32 mouse cellular contexts compared by ENCODE assay signal in genomic region chr4:59123557-59123956, GRCm38 (mm10). TPM values are rescaled to one million over a fixed set of nuclear protein-coding genes. Genes with fewer than 3 reads are reported as not detected.
DNase-seq lines count a peak whose midpoint lies in the region; ATAC-seq and TF ChIP-seq lines count a peak whose summit lies in the region.
"Had no signal": no experiment of that assay in that cellular context is flagged by ENCODE, and none has a peak within 500 bp of the region (broad histone marks: within the 10 kb centered on the region; RNA-seq: fewer than 3 reads in every experiment).

No protein-coding gene starts in this region.

- intact Hi-C loops in heart, adult 2 months (cut with DNase I): loop anchor here (1.0 kb wide), 1 partner anchor 64 kb away; no protein-coding TSS in a partner anchor
- intact Hi-C loops in heart, postnatal 25 days (cut with DNase I): loop anchor here (5.0 kb wide), 1 partner anchor 44 kb away; no protein-coding TSS in a partner anchor

- no peak overlapping the region for H3K27ac ChIP-seq in heart, adult 2 months
- no peak overlapping the region for H3K27ac ChIP-seq in liver, embryonic 14.5 days
- H3K27ac ChIP-seq in liver, embryonic 12.5 days: no peak overlapping the region
- no peak overlapping the region for H3K27ac ChIP-seq in MEL (ENCODE audit: control insufficient read depth, low read depth, low read length)
- H3K27ac ChIP-seq: embryonic facial prominence, embryonic 13.5 days; forebrain, embryonic 12.5 days; heart, embryonic 13.5 days; hindbrain, embryonic 13.5 days; neural tube, embryonic 15.5 days had no signal

- DNase-seq in heart, adult 2 months: no peak
- no peak for DNase-seq in heart, postnatal 25 days (ENCODE audit: low spot score)
- DNase-seq in liver, embryonic 14.5 days (ENCODE audit: low read depth in 3 of 3, low spot score in 3 of 3): no peak
- no peak for DNase-seq in MEL (ENCODE audit: low read depth, low spot score)
- DNase-seq in testis, postnatal 10 days (ENCODE audit: low spot score): no peak
- DNase-seq in kidney, adult 8-10 months: no peak
- DNase-seq: adrenal gland, postnatal 10 days; cerebellum, adult 8-10 months; cerebellum, postnatal 36 days; embryo, embryonic 11 days; heart, adult 11 months; heart, postnatal 36 days; kidney, adult 2 months; kidney, postnatal 25 days had no signal

- TF ChIP-seq EP300 in heart, adult 2 months (IDR thresholded peaks at IDR 0.05; ENCODE audit: insufficient read depth, low read depth, low read length): no peak
- TF ChIP-seq EP300 in liver, embryonic 14.5 days (IDR thresholded peaks at IDR 0.05; ENCODE audit: low read depth): no peak
- TF ChIP-seq EP300 in MEL (IDR thresholded peaks at IDR 0.05; ENCODE audit: low read depth in 1 of 2, low read length in 2 of 2): no peak

- H3K36me3 ChIP-seq in heart, adult 2 months (ENCODE audit: control insufficient read depth, insufficient read depth, low read length): no peaks in the 10 kb centered on the region
- H3K36me3 ChIP-seq in liver, embryonic 14.5 days (replicated peaks; ENCODE audit: control insufficient read depth, insufficient read depth, low read depth): no peaks in the 10 kb centered on the region
- H3K36me3 ChIP-seq in liver, embryonic 12.5 days: no peaks in the 10 kb centered on the region
- peaks cover 0 to 3% of the 10 kb centered on the region in 2 experiments; a peak in 2 of 4 replicates for H3K36me3 ChIP-seq in MEL (ENCODE audit: control insufficient read depth in 1 of 2, insufficient read depth in 2 of 2, low read length in 2 of 2)
- H3K36me3 ChIP-seq: embryonic facial prominence, embryonic 13.5 days; forebrain, embryonic 12.5 days; heart, embryonic 13.5 days; hindbrain, embryonic 13.5 days; neural tube, embryonic 15.5 days had no signal

- TF ChIP-seq POLR2A in heart, adult 2 months (IDR thresholded peaks at IDR 0.05; ENCODE audit: insufficient read depth, low read depth, low read length): no peak
- TF ChIP-seq POLR2A in MEL (IDR thresholded peaks at IDR 0.05; ENCODE audit: control insufficient read depth in 1 of 2, insufficient read depth in 1 of 2, low read depth in 1 of 2, low read length in 2 of 2, poor library complexity in 1 of 2): no peak

- peak; percentile 69 for TF ChIP-seq CTCF in heart, adult 2 months (IDR thresholded peaks at IDR 0.05)
- peak; percentile 11; the same call in 1 of the 2 replicates for TF ChIP-seq CTCF in liver, embryonic 14.5 days (IDR thresholded peaks at IDR 0.05; ENCODE audit: low read depth)
- no peak; a peak in 1 of 6 replicates for TF ChIP-seq CTCF in MEL (IDR thresholded peaks at IDR 0.05 in 2 of 3, conservative IDR thresholded peaks at IDR 0.05 in 1 of 3; ENCODE audit: control insufficient read depth in 1 of 3, insufficient read depth in 1 of 3, low read depth in 2 of 3, low read length in 3 of 3, poor library complexity in 1 of 3, severe bottlenecking in 1 of 3)

- no peak overlapping the region for H3K4me3 ChIP-seq in heart, adult 2 months
- H3K4me3 ChIP-seq in liver, embryonic 14.5 days (ENCODE audit: insufficient read depth in 1 of 2, low read depth in 2 of 2, low read length in 2 of 2): no peak overlapping the region
- no peak overlapping the region for H3K4me3 ChIP-seq in liver, embryonic 12.5 days
- no peak overlapping the region for H3K4me3 ChIP-seq in MEL (ENCODE audit: control insufficient read depth in 1 of 2, insufficient read depth in 1 of 2, low read depth in 2 of 2, low read length in 2 of 2)
- H3K4me3 ChIP-seq: embryonic facial prominence, embryonic 13.5 days; erythroblast, embryonic 14.5 days; forebrain, embryonic 12.5 days; heart, embryonic 13.5 days; hindbrain, embryonic 13.5 days; neural tube, embryonic 15.5 days had no signal

- H3K4me2 ChIP-seq in liver, embryonic 14.5 days (ENCODE audit: low read depth): no peak overlapping the region
- H3K4me2 ChIP-seq in liver, embryonic 12.5 days: no peak overlapping the region
- H3K4me2 ChIP-seq: embryonic facial prominence, embryonic 13.5 days; forebrain, embryonic 12.5 days; heart, embryonic 13.5 days; hindbrain, embryonic 13.5 days; midbrain, embryonic 11.5 days; neural tube, embryonic 15.5 days had no signal

- H3K79me2 ChIP-seq in heart, adult 2 months (replicated peaks; ENCODE audit: control insufficient read depth, insufficient read depth, low read length): no peaks in the 10 kb centered on the region
- no peaks in the 10 kb centered on the region for H3K79me2 ChIP-seq in MEL (ENCODE audit: control insufficient read depth, insufficient read depth, low read length, poor library complexity)

- no peaks in the 10 kb centered on the region for H3K9me3 ChIP-seq in liver, embryonic 14.5 days (ENCODE audit: control insufficient read depth, low read length)
- no peaks in the 10 kb centered on the region for H3K9me3 ChIP-seq in liver, embryonic 12.5 days (replicated peaks)
- no peaks in the 10 kb centered on the region for H3K9me3 ChIP-seq in MEL (replicated peaks; ENCODE audit: insufficient read depth, low read length)
- H3K9me3 ChIP-seq: embryonic facial prominence, embryonic 13.5 days; forebrain, embryonic 12.5 days; heart, embryonic 13.5 days; hindbrain, embryonic 13.5 days; neural tube, embryonic 15.5 days had no signal

- H3K4me1 ChIP-seq in heart, adult 2 months (ENCODE audit: control insufficient read depth, insufficient read depth, low read length): no peaks in the 10 kb centered on the region
- H3K4me1 ChIP-seq in liver, embryonic 14.5 days (replicated peaks; ENCODE audit: control insufficient read depth in 2 of 2, insufficient read depth in 2 of 2, low read length in 1 of 2): no peaks in the 10 kb centered on the region
- H3K4me1 ChIP-seq in liver, embryonic 12.5 days: 0 out of 2 replicates have a peak, but pooled peaks cover 5% of the 10 kb centered on the region
- peaks cover 0 to 3% of the 10 kb centered on the region in 2 experiments; a peak in 1 of 4 replicates for H3K4me1 ChIP-seq in MEL (ENCODE audit: control insufficient read depth in 1 of 2, insufficient read depth in 2 of 2, low read length in 2 of 2)
- H3K4me1 ChIP-seq: embryonic facial prominence, embryonic 13.5 days; forebrain, embryonic 12.5 days; heart, embryonic 13.5 days; hindbrain, embryonic 13.5 days; neural tube, embryonic 15.5 days had no signal

- peak; percentile 28 for TF ChIP-seq RAD21 in MEL (IDR thresholded peaks at IDR 0.05; ENCODE audit: low read depth, low read length)

- H3K27me3 ChIP-seq in heart, adult 2 months (ENCODE audit: control insufficient read depth, insufficient read depth, low read length): no peaks in the 10 kb centered on the region
- no peaks in the 10 kb centered on the region for H3K27me3 ChIP-seq in liver, embryonic 14.5 days (ENCODE audit: control insufficient read depth, insufficient read depth, low read length)
- H3K27me3 ChIP-seq in liver, embryonic 12.5 days (replicated peaks): no peaks in the 10 kb centered on the region
- no peaks in the 10 kb centered on the region for H3K27me3 ChIP-seq in MEL (ENCODE audit: control insufficient read depth in 1 of 2, insufficient read depth in 2 of 2, low read length in 2 of 2)
- H3K27me3 ChIP-seq: embryonic facial prominence, embryonic 13.5 days; forebrain, embryonic 12.5 days; heart, embryonic 13.5 days; hindbrain, embryonic 13.5 days; neural tube, embryonic 15.5 days had no signal

- H3K9ac ChIP-seq in heart, adult 2 months (ENCODE audit: low read depth, low read length): no peak overlapping the region
- H3K9ac ChIP-seq in liver, embryonic 14.5 days (replicated peaks): no peak overlapping the region
- no peak overlapping the region for H3K9ac ChIP-seq in liver, embryonic 12.5 days
- H3K9ac ChIP-seq in MEL (ENCODE audit: control insufficient read depth, low read depth, low read length, poor library complexity, severe bottlenecking): no peak overlapping the region
- H3K9ac ChIP-seq: embryonic facial prominence, embryonic 13.5 days; forebrain, embryonic 12.5 days; heart, embryonic 13.5 days; hindbrain, embryonic 13.5 days; neural tube, embryonic 15.5 days had no signal

- no peak for ATAC-seq in liver, embryonic 14.5 days (ENCODE audit: insufficient read depth)
- no peak for ATAC-seq in liver, embryonic 12.5 days
- ATAC-seq: activated CD4-positive, CD25-positive, alpha-beta regulatory T cell, adult 4 months; lung, postnatal 0 days had no signal

TF ChIP-seq in MEL, 35 proteins besides CTCF, POLR2A, EP300 and RAD21 (continues in another document):
- peak; percentile 41 for TF ChIP-seq SMC3 (IDR thresholded peaks at IDR 0.05; ENCODE audit: low read depth, low read length)
- no peak for TF ChIP-seq ELF1 (IDR thresholded peaks at IDR 0.05; ENCODE audit: low read depth, low read length)
- no peak for TF ChIP-seq MAX (IDR thresholded peaks at IDR 0.05; ENCODE audit: low read length)
- TF ChIP-seq USF1 (IDR thresholded peaks at IDR 0.05; ENCODE audit: low read depth, low read length): no peak
- TF ChIP-seq TBP (IDR thresholded peaks at IDR 0.05; ENCODE audit: low read depth, low read length): no peak
- peak; percentile 58 for TF ChIP-seq ZC3H11A (IDR thresholded peaks at IDR 0.05; ENCODE audit: low read depth, low read length)
- no peak for TF ChIP-seq UBTF (IDR thresholded peaks at IDR 0.05; ENCODE audit: borderline replicate concordance, insufficient read depth, low read depth, low read length)
- TF ChIP-seq MEF2A (IDR thresholded peaks at IDR 0.05; ENCODE audit: extremely low read depth, insufficient replicate concordance, low read depth, low read length, poor library complexity, severe bottlenecking): no peak
- no peak for TF ChIP-seq BHLHE40 (IDR thresholded peaks at IDR 0.05; ENCODE audit: borderline replicate concordance, low read depth, low read length)
- TF ChIP-seq TAL1 (IDR thresholded peaks at IDR 0.05; ENCODE audit: low read length): no peak
- no peak for TF ChIP-seq ZMIZ1 (IDR thresholded peaks at IDR 0.05; ENCODE audit: low read depth, low read length)
- TF ChIP-seq MAFK (IDR thresholded peaks at IDR 0.05; ENCODE audit: borderline replicate concordance, low read depth, low read length): no peak
- no peak for TF ChIP-seq ZNF384 (IDR thresholded peaks at IDR 0.05; ENCODE audit: low read depth, low read length)
- TF ChIP-seq CHD1 (IDR thresholded peaks at IDR 0.05; ENCODE audit: low read depth, low read length): no peak
- no peak for TF ChIP-seq MYB (IDR thresholded peaks at IDR 0.05; ENCODE audit: low read depth, low read length)
- TF ChIP-seq SIN3A (IDR thresholded peaks at IDR 0.05; ENCODE audit: low read length): no peak
- no peak for TF ChIP-seq ETS1 (IDR thresholded peaks at IDR 0.05; ENCODE audit: low read depth, low read length)

RNA-seq across cellular contexts. Expression of gene AI481877, which starts 15.2 kb away (rescaled TPM):
- total RNA-seq in heart, adult 2 months (2021): not detected
- not detected in 2 replicates for polyA plus RNA-seq in heart, adult 2 months (2012; rRNA removed)
- total RNA-seq in heart, postnatal 25 days (2021): not detected
- not detected in 2 replicates for polyA plus RNA-seq in liver, embryonic 14.5 days (2012; rRNA removed)
- not detected in 2 replicates for polyA plus RNA-seq in liver, embryonic 14.5 days (2014; fragmentation: Nextera tagmentation; extraction: Ambion mirVana)
- not detected in 2 replicates for polyA plus RNA-seq in liver, embryonic 12.5 days (2016; fragmentation: Nextera tagmentation; extraction: Ambion mirVana)
- not detected in 2 replicates for total RNA-seq in MEL (2012; rRNA removed)
- under 1 TPM in 1 of 2 experiments, not detected in 1; 0.01 TPM for polyA plus RNA-seq in MEL (2012; ENCODE audit: insufficient read depth in 1 of 2, insufficient read length in 2 of 2, low read depth in 1 of 2, low replicate concordance in 2 of 2, missing spikeins in 1 of 2)
- total RNA-seq: heart, postnatal 36 days; left cerebral cortex, postnatal 36 days; megakaryocyte progenitor cell, adult 5-6 weeks; midbrain, postnatal 0 days had no signal
- polyA plus RNA-seq: activated CD4-positive, CD25-positive, alpha-beta regulatory T cell, adult 4 months; C2C12; embryonic facial prominence, embryonic 13.5 days; erythroblast, embryonic 14.5 days; forebrain, embryonic 12.5 days; heart, embryonic 13.5 days; hindbrain, embryonic 13.5 days; kidney, adult 2 months; limb, embryonic 14.5 days; liver, embryonic 16.5 days; lung, postnatal 0 days; midbrain, embryonic 11.5 days; small intestine, adult 2 months; urinary bladder, adult 2 months had no signal

Comparison
In these comparisons a context has a peak if more than half of its experiments do, and no peak if none do; other contexts are left out.
1. CTCF ChIP-seq: peak in heart, adult 2 months (single experiment) and liver, embryonic 14.5 days (single experiment); none in MEL (0 of 3).